Mouse (Mus musculus): ENCODE results near the gene Slc16a6. TPM values are rescaled to one million over a fixed set of nuclear protein-coding genes. Genes with fewer than 3 reads are reported as not detected.

Slc16a6 gene
- polyA plus RNA-seq, 1 experiment from 2014 or later, result 4.4 TPM

Small RNA genes within 50 kb of the gene (microRNA-seq; reads per million reads assigned to microRNA genes)
- not detected for gene Gm25540

Other genes with a start within 250 kb of the Slc16a6 start
- gene Rgs9, start 175.5 kb downstream of the Slc16a6 start, polyA plus RNA-seq (2014; fragmentation: Nextera tagmentation; extraction: Ambion mirVana), result 1.4 and 2.2 TPM in 2 replicates
- 34.0 and 35.7 TPM in 2 replicates for gene Gna13, start 110.8 kb downstream of the Slc16a6 start, polyA plus RNA-seq (2014; fragmentation: Nextera tagmentation; extraction: Ambion mirVana)
- not detected in 2 replicates for gene 9930022D16Rik, start 59.7 kb downstream of the Slc16a6 start, polyA plus RNA-seq (2014; fragmentation: Nextera tagmentation; extraction: Ambion mirVana)
- gene Amz2, start 47.7 kb downstream of the Slc16a6 start, polyA plus RNA-seq (2014; fragmentation: Nextera tagmentation; extraction: Ambion mirVana), result 42.8 and 46.6 TPM in 2 replicates
- 3.5 TPM in 2 replicates for gene Arsg, start 224 bp downstream of the Slc16a6 start, polyA plus RNA-seq (2014; fragmentation: Nextera tagmentation; extraction: Ambion mirVana)
- gene Wipi1, start 138.4 kb upstream of the Slc16a6 start, polyA plus RNA-seq (2014; fragmentation: Nextera tagmentation; extraction: Ambion mirVana), result 21.3 and 25.0 TPM in 2 replicates
- 340 and 351 TPM in 2 replicates for gene Prkar1a, start 175.8 kb upstream of the Slc16a6 start, polyA plus RNA-seq (2014; fragmentation: Nextera tagmentation; extraction: Ambion mirVana)
- gene Fam20a, start 248.7 kb upstream of the Slc16a6 start, polyA plus RNA-seq (2014; fragmentation: Nextera tagmentation; extraction: Ambion mirVana), result 0.86 and 1.2 TPM in 2 replicates

Measured in stomach, embryonic 14.5 days (tissue).